Mouse (Mus musculus) embryonic facial prominence, embryonic 14.5 days (tissue): ENCODE results near the gene Arhgef26. TPM values are rescaled to one million over a fixed set of nuclear protein-coding genes. Genes with fewer than 3 reads are reported as not detected.

Experiments used
- ATAC-seq: fragments of 200-750 bp; cut with Nextera tagmentation; 2 replicates; pipeline ENCODE4 v1.8.0; 2017; ENCODE audit warnings: low read depth, moderate number of reproducible peaks, moderate TSS enrichment
- DNase-seq: peaks from one replicate; pipeline ENCODE4 v3.0.0-alpha.2; 2015; ENCODE audit warnings: low spot score
- H3K27ac ChIP-seq: fragments of 300-500 bp; sonication (generic); replicated peaks from 2 replicates; pipeline ENCODE4 v1.5.1; 2014; ENCODE audit warnings: low read depth, mild to moderate bottlenecking, low read length, moderate library complexity
- H3K27me3 ChIP-seq: fragments of 300-500 bp; sonication (generic); replicated peaks from 2 replicates; pipeline ENCODE4 v1.6.1; 2014; ENCODE audit warnings: low read length; ENCODE audit not compliant: control insufficient read depth, insufficient read depth
- H3K36me3 ChIP-seq: fragments of 300-500 bp; sonication (generic); 2 replicates; pipeline ENCODE4 v1.6.1; 2014; ENCODE audit warnings: low read length, mixed read lengths; ENCODE audit not compliant: control insufficient read depth, insufficient read depth
- H3K4me1 ChIP-seq: fragments of 300-500 bp; sonication (generic); 2 replicates; pipeline ENCODE4 v1.6.1; 2014; ENCODE audit warnings: antibody characterized with exemption, low read length; ENCODE audit not compliant: control insufficient read depth, insufficient read depth
- H3K4me2 ChIP-seq: fragments of 300-500 bp; sonication (generic); 2 replicates; pipeline ENCODE4 v1.6.1; 2014; ENCODE audit warnings: low read depth, mild to moderate bottlenecking, low read length, moderate library complexity, mixed read lengths
- H3K4me3 ChIP-seq: fragments of 300-500 bp; sonication (generic); 2 replicates; pipeline ENCODE4 v1.5.1; 2014; ENCODE audit warnings: low read depth, mild to moderate bottlenecking, low read length
- H3K9ac ChIP-seq: fragments of 300-500 bp; sonication (generic); 2 replicates; pipeline ENCODE4 v1.6.1; 2014; ENCODE audit warnings: low read depth, mild to moderate bottlenecking, low read length, moderate library complexity, mixed read lengths
- H3K9me3 ChIP-seq: fragments of 300-500 bp; sonication (generic); 2 replicates; pipeline ENCODE4 v1.6.1; 2016; ENCODE audit warnings: low read length; ENCODE audit not compliant: control insufficient read depth
- WGBS: fragments of 180-500 bp; shearing (Covaris S2); extraction: QIAGEN DNeasy Blood & Tissue Kit; methylation state at CpG from one replicate; pipeline ENCODE4 v1.1.7; 2014; 5-methylcytosine and 5-hydroxymethylcytosine counted together
- polyA plus RNA-seq: library from polyadenylated mRNA; unstranded; fragments of >200 nt; fragmentation: Nextera tagmentation; extraction: Ambion mirVana; gene quantifications from 2 replicates; pipeline ENCODE4 v1.2.1, GENCODE M21; 2014

Gene Arhgef26
- polyA plus RNA-seq, 1 experiment from 2014 or later = 7.7 TPM

DNA sequence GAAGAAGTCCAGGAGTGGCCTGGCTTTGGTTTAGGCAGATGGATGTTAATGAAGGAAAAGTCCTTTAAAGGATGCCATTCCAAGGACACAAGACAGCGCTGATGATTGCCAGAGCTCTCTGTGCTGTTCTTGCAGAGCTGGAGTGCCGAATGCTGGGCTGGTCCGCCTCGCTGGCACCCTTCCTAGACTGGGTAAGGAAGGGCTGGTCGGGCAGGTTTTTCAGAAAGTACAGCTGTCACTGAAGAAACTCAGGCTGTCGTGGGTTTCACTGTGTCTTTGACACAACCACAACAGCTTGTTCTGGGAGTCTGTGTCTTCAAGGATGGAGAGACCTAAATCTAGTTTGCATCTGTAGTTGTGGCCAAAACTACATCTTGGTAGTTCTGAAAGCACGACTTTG lies 74.6 kb downstream of the Arhgef26 start:
- Histone ChIP-seq H3K4me1 (no peaks in the 10 kb centered on the region), H3K9ac (no peak overlapping the region), H3K27ac (no peak overlapping the region), H3K9me3 (no peaks in the 10 kb centered on the region), H3K4me2 (no peak overlapping the region), H3K27me3 (no peaks in the 10 kb centered on the region), H3K4me3 (no peak overlapping the region), H3K36me3 (no peaks in the 10 kb centered on the region)
- peak; percentile 70 for DNase-seq
- WGBS = 57% methylated on average over 7 of the region's 7 CpGs
- peak; percentile 77 for ATAC-seq

DNA sequence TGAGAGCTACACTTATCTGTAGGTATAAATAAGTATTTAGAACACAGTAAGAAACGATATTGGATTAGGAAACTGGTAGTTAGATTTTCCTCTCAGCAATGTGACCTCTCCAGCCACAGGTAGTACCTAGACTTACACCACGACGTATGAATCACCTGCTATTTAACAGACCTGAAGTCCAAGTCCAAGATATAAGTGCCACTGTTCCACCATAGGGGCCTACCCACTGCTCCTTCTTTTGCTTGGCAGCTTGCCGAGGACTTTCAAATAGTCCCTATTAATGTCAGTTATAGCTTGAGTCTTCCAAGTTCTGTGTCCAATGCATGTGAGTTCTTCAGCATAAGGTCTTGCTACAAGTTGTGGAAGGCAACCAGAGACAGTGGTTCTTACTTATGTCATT lies 76.8 kb downstream of the Arhgef26 start:
- H3K4me3 ChIP-seq = no peak overlapping the region
- no peak for ATAC-seq
- WGBS = 99% methylated on average over 4 of the region's 4 CpGs

DNA sequence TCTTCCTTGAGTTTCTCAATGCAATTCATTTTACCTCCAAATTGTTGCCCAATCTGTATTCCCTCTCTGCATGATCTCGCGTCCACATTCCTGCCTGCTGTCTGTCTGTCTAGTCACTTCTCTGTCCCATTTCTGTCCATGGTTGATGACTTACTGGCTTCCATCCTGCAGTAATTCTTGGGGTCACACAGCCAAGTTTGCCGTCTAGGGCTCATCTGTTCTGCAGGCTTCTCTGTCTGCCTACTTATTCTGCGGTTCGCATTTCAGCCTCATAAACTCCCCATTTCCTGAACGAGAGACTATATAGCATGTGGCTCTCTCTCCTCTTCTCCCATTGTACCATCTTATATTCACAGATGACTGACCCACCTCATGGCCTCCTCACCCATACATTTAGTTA lies 79.3 kb downstream of the Arhgef26 start:
- Histone ChIP-seq H3K4me1 (no peaks in the 10 kb centered on the region), H3K27me3 (no peaks in the 10 kb centered on the region), H3K27ac (no peak overlapping the region), H3K9ac (no peak overlapping the region), H3K9me3 (no peaks in the 10 kb centered on the region), H3K4me3 (no peak overlapping the region), H3K36me3 (no peaks in the 10 kb centered on the region), H3K4me2 (no peak overlapping the region)
- DNase-seq = no peak
- 81% methylated on average over 6 of the region's 6 CpGs for WGBS
- no peak for ATAC-seq

More for the DNA sequence above, 76.8 kb downstream of the Arhgef26 start:
- Histone ChIP-seq H3K9ac (no peak overlapping the region), H3K36me3 (no peaks in the 10 kb centered on the region), H3K4me2 (no peak overlapping the region), H3K4me1 (no peaks in the 10 kb centered on the region), H3K27ac (no peak overlapping the region), H3K9me3 (no peaks in the 10 kb centered on the region), H3K27me3 (no peaks in the 10 kb centered on the region)
- no peak for DNase-seq

GRCm38 (mm10) chr3:62418387-62419138 lies 80.4 kb downstream of the Arhgef26 start:
- Histone ChIP-seq H3K27ac (no peak overlapping the region), H3K4me3 (no peak overlapping the region), H3K9ac (no peak overlapping the region), H3K4me1 (no peaks in the 10 kb centered on the region), H3K4me2 (no peak overlapping the region), H3K27me3 (no peaks in the 10 kb centered on the region), H3K9me3 (no peaks in the 10 kb centered on the region), H3K36me3 (0 out of 2 replicates have a peak, but pooled peaks cover under 1% of the 10 kb centered on the region)
- DNase-seq = no peak
- ATAC-seq = no peak
- 89% methylated on average over 6 of the region's 6 CpGs for WGBS

DNA sequence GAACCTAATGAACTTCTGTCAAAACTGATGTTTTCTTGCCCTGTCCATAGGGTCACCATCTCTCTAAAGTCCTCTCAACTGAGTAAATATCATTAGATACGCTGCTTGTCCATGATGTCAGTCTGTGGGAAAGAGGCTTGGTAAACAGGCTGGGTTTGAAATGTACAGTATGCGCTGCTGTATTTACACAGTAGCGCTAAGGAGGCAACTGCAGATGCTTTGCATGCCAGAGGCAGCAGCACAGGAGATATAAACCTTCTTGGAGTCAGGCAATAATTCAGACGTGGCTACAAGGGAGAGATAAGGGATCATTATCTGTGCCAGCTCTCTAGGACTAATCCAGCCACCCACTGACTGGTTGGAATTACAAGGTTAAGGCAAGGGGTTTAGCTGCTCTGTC lies 95.5 kb downstream of the Arhgef26 start:
- ATAC-seq (no peak), DNase-seq (no peak)
- no peaks in the 10 kb centered on the region for H3K4me1 ChIP-seq
- H3K27me3 ChIP-seq = no peaks in the 10 kb centered on the region
- 66% methylated on average over 4 of the region's 4 CpGs for WGBS
- H3K4me3 ChIP-seq = no peak overlapping the region
- H3K27ac ChIP-seq = no peak overlapping the region
- H3K36me3 ChIP-seq = no peaks in the 10 kb centered on the region
- no peak overlapping the region for H3K4me2 ChIP-seq
- H3K9ac ChIP-seq = no peak overlapping the region
- no peaks in the 10 kb centered on the region for H3K9me3 ChIP-seq

DNA sequence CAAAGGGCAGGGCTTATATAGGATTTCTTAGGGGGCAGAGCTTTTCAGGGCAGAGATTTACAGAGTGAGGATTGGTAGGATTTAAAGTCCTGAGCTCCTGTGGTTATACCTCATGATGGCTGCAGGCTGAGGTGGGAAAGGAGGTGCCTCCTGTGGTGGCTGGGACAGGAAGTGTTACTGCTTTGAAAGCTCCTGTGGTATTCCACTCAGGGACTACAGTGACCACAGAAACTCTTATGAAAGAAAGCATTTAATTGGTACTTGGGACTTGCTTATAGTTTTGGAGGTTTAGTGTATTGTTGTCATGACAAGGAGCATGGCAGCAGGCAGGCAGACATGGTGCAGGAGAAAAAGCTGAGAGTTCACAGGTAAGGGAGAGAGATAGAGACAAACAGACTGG lies 97.8 kb downstream of the Arhgef26 start:
- Histone ChIP-seq H3K27me3 (no peaks in the 10 kb centered on the region), H3K4me2 (no peak overlapping the region), H3K4me3 (no peak overlapping the region), H3K9me3 (no peaks in the 10 kb centered on the region), H3K36me3 (no peaks in the 10 kb centered on the region), H3K9ac (no peak overlapping the region), H3K4me1 (no peaks in the 10 kb centered on the region), H3K27ac (no peak overlapping the region)
- no peak for DNase-seq
- no peak for ATAC-seq

GRCm38 (mm10) chr3:62440431-62440969 lies 102.4 kb downstream of the Arhgef26 start:
- H3K9me3 ChIP-seq = no peaks in the 10 kb centered on the region
- WGBS = 33% methylated on average over 5 of the region's 5 CpGs
- DNase-seq (peak; percentile 25), ATAC-seq (no peak)
- no peak overlapping the region for H3K27ac ChIP-seq
- no peaks in the 10 kb centered on the region for H3K4me1 ChIP-seq
- no peak overlapping the region for H3K4me3 ChIP-seq
- H3K27me3 ChIP-seq = no peaks in the 10 kb centered on the region
- H3K4me2 ChIP-seq = no peak overlapping the region
- no peak overlapping the region for H3K9ac ChIP-seq
- H3K36me3 ChIP-seq = no peaks in the 10 kb centered on the region

DNA sequence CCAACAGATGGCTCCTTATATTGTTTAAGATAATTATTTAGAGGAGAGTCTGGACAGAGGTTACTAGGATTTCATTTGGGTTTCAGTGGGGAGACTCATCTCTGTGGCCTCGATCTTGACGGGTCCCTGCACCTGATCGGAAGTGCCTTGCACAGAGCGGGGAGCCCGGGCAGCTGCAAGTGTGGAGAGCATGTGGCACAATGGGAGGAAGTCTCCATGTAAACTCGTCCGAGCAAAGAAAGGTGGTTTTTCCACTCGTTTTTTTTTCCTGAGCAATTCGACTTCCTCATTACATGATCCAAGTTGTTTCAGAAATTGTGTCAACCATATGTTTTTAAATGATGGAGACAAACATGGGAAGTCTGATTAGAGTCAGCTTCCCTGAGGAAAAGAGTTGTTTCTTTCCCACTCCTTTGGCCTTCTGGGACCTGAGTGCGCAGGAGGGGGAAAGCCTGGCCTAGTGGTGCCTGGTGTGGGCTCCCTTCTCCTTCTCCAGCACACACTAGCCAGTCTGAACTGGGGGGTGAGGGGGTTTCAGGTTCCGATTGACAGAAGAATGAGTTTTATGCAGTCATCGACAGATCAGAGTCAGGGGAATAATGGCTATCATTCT lies 105.5 kb downstream of the Arhgef26 start:
- Histone ChIP-seq H3K9me3 (no peaks in the 10 kb centered on the region), H3K9ac (no peak overlapping the region), H3K27me3 (no peaks in the 10 kb centered on the region), H3K36me3 (no peaks in the 10 kb centered on the region), H3K27ac (no peak overlapping the region; the same call in 1 of the 2 replicates), H3K4me1 (no peaks in the 10 kb centered on the region), H3K4me3 (no peak overlapping the region), H3K4me2 (no peak overlapping the region)
- 70% methylated on average over 12 of the region's 12 CpGs for whole genome bisulfite sequencing
- ATAC-seq (no peak), DNase-seq (no peak)
